Mouse (Mus musculus) embryo, embryonic 9.5 days (tissue): ENCODE measurements around the gene Islr.

Experiments used
- DNase-seq: peaks from one replicate; pipeline ENCODE4 v3.0.0-alpha.2; 2017; ENCODE audit errors: extremely low spot score

Islr gene

DNA sequence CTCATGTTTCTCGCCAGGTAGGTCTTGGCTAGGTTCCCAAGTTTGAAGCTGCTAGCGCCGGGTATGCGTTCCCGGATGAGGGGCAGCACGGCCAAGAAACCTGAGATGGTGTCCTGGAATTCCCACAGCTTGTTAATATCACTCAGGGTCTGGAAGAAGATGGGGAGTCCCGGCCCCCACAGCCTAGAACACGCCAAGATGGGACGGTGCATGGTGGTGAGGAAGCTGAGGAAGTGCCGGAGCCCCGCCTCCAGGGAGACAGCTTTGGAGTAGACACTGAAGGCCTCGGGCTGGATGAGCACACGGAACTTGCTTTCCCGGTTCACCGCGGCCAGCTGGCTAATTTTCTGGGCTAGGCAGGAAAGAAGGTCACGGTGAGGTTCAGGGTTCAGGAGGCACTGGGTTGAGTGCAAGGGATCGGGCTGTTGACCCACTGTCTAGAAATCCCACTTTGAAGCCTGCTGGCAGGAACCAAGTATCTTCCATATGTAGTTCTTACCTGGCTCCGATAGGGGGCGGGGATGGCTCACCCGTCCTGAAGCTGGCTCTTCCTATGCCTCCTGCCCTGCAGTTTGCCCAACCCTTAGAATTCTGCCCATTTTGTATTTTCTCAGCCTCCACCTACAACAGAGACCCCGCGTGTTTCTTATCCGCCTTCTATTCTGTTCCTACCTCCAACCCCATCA, 16.3 kb upstream of the Islr start:
- peak; percentile 49 for DNase-seq

DNA sequence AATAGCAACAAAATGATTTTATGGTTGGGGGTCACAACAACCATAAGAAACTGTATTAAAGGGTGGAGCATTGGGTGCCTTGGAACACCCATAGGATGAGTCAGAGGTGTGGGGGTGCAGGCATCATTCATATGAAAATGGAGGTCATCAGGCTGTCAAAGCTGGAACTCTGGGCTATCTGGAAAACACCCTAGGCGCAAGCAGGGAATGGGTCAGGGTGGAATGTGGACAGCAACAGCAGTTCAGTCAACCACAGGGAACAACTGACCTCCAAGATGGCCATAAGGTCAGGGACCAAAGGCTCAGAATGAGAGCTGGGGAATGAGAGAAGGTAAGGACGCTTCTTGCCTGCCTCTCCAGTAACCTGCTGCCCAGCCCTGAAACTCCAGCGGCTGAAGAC, 14.4 kb upstream of the Islr start:
- DNase-seq: no peak

DNA sequence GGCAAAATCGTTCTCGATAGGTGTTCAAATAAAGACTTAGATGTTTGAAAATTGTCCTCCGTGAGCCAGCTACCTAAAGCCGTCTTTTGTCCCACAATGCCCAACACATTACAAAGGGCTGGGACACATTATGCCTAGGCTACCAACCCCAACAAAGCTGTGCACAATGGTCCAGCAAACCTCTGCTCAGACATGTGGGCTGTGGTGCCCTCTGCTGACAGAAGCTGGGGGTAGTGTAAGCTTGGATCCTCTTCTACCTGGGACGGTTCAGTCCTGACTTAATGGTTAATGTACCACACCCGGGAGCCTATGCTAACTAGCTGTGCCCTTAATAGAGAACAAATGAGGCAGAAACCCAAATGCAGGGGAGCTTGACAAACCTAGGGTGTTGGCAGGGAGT, 12.3 kb upstream of the Islr start:
- peak; percentile 69 for DNase-seq

DNA sequence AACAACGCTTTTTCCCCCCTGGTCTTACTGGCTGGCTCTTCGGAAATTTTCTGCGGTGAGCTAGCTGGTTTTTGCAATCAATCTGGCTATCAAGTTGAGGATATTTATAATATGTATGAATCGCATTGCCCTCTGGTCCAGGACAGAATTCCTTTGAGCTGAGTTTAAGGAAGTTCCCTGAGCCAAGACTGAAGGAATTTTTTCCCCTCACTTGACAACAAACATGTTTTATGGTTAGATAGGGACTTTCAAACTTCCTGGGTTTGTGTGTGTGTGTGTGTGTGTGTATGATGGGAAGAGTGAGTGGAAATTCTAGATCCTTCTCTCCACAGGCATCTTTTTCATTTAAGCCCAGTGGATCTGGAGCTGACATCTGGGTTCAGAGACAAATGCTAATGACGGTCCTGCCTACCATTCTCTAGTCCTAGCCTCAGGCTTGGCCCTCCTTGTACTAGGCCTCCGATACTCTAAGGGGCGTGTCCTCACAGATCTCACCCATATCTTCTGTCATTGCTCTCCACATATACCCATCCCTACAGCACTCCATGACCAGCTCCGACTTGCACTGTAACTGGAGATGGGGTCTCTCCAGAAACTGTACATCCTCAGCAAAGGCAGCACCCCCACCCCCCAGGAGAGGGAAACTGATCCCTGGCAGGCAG, 10.5 kb upstream of the Islr start:
- no peak for DNase-seq

DNA sequence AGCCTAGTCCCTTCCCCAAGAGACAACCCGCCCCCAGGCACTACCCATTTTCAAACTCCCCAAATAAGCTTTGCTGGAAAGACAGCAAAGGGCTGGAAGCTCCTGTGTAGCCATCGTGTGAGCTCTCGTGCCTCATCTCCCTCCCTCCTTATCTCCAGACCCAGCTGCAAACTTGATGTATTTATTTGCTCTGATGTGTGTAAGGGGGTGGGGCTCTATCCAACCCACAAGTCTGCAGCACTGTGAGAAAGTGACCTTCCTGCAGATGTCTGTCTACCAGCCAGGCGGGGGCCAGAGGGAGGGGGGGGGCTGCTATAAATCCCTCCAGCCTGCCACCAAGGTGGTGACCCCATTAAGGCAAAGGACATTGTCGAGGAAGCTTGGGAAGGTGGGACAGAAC, 9.8 kb upstream of the Islr start:
- DNase-seq: no peak

DNA sequence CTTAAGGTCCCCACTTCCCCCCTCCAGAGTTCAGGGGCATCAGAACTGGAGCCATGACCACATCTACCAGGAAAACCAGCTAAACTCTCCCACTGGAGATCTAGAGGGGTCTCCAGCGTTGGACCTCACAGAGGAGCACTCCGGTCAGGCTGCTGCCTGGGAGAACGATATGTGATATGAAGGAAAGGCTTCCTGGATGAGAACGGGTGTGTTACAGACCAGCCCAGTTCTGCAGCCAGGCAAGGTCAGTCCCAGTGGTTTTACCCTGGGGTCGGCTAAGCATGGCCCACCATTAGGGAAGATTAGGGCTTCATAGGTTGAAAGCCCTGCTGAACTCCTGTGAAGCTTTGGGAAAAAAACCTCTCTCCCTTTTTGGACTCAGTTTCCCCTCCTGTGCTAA, 9.3 kb upstream of the Islr start:
- DNase-seq: no peak

DNA sequence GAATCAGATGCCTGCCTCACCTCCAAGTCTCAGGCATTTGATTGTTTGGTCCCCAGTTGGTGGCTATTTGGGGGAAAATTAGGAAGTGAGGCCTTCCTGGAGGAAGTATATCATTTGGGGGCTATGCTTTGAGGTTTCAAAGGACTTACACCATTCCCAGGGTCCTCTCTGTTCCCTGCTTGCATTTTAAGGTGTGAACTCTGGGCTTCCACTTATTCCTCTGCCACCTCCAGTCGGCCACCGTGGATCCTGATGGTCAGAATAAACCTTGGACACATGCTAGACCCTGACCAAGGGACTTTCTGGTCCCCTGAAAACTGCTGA, 6.2 kb upstream of the Islr start:
- DNase-seq: no peak

DNA sequence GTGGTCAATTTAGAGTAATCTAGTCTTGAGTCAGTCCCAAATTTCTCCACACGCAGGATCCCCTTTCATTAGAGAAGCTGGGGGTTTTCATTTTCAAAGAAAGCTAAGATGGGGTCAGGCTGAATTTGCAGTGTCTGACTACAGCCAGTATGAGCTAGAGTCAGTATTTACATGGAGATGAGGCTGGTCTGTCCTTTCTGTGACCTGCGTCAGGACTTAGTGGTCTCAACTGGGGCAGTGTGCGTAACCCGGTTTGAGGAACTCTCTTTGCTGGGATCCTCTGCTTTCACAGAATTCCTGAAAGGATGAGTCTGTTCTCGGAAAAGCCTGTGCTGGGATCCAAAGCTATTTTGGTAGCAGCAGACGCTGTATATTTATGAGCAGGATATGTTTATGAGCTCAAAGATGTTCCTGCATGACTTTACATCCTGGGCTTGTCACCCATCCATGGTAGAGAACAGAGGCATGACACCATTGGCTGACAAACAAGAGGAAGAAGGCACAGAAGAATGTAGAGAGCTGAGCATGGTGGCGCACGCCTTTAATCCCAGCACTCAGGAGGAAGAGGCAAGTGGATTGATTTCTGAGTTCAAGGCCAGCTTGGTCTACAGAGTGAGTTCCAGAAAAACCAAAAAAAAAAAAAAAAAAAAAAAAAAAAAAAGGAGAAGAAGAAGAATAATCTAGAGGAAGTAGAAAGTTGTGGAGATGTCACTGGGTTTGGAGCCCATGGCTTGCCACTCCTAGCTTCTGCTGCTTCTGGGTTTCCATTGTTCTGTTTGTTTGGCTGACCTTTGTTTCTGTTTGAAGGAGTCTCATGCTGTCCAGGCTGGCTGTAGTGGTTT, 5.6 kb upstream of the Islr start:
- DNase-seq: no peak

DNA sequence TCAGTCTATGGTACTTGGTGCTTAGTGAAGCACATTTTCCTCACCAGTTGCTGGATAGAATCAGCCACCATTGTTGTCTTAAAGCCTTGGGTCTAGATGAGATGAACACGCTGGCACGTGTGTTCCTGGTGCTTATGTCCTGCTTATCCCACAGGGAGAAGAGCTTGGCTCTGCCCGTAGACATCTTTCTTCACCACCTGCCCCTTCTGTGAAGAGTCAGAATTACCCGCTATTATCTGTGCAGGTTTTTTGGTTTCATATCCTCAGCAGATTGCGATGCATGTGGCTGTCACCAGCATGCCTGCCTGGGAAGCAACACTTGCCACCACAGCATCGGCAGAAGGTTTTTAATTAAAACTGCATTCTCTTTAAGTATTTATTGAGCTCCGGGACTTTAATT, 1.9 kb upstream of the Islr start:
- DNase-seq: no peak

DNA sequence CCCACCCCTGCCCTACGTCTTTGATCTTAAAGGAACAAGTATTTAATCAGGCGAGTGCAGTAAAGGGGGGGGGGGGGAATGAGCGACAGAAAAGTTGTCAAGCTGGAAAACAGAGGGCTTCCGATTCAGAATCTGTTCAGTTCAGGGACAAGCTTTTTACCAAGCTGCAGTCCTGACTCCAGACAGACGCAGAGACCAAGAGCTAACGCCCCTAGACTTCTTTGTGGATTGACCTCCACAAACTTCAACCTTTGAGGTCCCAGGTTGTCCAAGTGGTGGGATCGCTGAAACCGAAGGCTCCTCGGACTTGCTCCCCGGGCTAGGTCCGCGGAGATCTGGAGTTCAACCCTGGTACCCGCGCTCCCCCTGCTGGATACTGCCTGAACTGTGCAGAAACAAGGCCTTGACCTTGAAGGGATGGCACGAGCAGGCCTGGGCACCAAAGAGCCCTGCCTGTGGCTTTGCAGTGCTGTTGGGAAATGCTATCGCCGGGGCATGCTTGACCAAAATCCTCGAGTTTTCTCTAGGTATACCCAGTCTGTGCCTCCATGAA, 418 bp upstream of the Islr start:
- peak; percentile 91 for DNase-seq

DNA sequence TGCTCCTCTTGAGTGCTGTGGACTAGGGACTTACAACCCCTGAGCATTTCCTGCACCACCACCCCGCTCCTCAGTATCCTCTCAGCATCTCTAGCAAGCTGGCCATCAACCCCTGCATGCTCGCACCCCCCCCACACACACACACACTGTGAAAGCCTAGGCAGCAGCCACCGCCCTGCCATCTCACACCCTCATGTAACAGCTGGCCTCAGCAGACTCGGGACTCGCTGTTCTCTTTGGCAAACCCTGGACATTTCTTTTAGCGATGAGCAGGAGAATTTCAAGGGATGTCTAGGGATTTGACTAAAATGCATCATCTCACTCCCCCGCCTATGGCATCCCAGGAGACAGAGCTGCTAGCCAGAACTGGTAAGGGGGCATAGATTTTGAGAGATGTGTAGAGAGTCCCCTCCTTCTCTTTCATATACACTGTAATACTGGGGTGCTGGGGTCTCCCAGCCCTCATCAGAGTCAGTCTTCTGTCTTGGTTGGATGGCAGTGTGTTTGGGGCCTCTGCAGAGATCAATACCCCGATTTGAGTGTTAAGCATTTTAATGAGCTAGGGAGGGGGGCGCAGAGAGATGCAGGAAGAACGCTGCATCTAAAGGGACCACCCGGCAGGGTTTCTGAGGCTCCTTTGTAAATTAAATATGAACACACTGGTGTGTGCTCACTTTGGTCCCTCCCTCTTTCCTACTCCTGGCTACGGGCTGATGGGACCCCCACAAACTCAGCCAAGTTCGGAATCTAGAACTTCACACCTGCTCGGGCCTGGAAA, 1.2 kb downstream of the Islr start:
- DNase-seq: no peak

DNA sequence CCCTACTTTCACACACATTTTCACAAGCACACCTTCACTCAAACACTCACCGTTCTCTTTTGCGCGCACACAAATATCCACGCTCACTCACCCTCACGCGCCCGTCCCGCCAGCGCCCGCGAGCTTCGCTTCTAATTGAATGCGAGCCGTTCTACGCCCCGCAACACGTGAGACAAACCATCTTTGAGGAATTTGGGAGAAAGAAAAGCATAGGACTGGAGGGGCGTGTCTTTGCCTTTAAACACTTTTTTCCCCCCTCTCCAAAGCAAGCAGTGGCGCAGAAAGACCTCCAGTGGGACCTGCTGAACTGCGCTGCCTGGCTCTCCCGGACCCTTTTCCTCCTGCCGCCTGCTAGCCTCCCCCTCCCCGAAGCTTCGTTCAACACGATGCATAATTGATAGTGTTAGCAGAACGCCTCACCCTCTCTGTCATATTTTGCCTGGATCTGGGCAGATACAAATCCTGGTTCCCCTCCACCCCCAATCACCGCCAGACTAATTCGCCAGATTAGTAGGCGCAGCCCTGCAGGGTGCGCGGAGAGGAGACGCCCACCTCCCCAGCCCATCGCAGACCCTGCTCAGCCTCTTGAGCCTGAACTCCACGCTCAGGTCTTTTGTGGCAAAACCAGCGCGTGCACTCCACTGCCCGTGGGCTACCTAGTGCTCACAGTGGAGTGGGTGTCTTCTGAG, 2.1 kb downstream of the Islr start:
- no peak for DNase-seq

DNA sequence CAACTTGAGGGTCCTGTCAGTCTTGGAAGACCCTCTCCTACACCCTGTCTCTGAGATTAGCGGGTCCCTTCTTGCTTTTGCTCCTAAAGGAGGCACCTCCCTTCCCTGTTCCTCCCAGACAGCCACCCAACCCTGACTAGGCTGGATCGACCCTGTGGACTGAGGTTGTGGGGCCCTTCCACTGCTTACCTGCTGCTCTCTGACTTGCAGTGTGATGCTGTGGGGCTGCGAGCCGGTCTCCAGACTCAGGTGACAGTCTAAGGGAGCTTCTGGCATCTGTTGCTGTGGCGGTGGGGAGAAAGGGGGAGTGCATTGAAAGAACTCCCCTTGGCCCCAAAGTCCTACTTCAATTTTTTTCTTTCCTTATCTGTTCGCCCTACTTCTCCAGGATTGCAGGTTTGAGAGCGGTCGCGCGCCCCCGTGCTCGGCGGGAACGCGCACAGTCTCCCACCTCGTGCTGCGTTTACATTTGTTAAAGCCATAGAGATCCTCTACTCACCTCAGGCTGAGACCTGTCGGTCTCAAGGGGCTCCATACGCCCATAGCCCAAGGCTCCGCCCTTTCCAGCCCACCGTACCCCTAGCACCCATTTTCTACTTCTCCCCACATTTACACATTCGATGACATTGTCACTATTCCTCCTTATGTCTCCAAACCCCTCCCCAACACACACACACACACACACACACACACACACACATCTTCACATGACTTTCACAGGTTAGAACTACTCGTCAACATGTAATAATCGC, 2.8 kb downstream of the Islr start:
- no peak for DNase-seq

DNA sequence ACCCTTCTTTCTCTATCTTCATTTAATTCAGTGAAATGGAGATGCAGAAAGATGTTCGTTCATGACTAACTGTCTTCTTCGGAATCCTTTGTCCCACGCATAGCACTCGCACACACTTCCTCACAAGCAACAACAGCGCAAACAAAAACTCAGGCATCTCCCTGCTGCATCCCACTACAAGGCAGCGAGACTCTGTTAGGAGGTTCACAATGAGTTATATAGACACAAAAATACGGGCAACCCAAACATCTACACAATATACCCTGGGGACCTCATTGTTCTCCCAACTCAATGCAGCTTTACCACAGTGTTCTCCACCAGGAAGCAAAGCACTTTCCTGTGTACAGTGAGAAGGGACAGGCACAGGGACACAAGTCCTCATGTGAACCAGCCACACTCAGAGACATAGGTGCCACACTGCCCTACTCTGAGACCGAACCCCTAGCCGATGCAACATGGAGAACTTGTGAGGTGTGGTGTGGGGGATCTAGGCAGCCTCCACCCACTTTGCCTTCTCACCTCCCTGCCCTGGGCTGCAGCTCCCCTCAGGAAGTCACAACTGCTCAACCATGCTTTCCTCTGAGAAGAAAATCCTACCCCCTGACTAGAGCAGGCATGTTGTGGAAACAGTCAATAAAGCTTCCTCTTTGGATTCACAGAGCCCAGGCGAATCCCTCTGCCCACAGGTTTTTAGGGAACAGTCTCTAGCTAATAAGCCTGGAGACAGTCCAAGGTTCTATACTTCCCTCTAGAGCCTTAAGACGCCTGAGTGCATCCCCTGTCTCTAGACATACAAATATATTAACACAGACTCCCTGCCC, 3.6 kb downstream of the Islr start:
- DNase-seq: no peak

DNA sequence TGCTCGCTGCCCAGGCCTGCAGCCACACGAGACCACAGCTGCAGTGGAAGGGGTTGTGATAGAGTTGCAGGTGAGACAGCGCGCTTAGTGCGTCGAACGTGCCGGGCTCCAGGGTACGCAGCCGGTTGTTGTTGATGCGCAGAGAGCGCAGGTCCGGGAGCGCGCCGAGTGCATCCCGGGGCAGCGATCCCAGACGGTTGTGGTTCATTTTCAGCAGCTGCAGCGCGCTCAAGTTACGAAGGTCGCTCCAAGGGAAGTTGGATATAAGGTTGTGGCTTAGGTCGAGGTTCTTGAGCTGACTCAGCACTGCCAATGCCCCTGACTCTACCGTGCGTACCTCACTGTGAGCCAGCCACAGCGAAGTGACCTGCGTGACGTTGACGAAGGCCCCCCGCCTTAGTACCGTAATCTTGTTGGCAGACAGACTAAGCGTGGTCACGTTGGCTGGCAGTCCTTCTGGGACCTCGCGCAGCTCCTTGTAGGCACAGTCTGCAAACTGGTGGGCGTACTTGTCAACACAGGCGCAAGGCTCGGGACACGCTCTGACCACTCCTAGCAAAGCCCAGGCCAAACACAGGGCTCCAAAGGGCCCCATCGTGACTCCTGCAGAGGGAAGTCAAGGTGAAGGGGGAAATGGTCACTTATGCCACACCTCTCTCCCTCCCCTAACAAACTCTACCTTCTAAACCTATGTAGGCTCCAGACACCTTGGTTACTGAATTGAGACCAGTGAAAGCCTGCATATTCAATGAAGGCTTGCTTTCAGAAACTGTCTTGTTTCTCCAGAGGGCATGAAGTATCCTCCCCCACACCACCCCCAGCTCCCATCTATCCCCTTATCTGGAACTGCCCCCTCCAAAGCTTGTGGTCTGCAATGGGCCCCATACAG, 4.5 kb downstream of the Islr start:
- no peak for DNase-seq

DNA sequence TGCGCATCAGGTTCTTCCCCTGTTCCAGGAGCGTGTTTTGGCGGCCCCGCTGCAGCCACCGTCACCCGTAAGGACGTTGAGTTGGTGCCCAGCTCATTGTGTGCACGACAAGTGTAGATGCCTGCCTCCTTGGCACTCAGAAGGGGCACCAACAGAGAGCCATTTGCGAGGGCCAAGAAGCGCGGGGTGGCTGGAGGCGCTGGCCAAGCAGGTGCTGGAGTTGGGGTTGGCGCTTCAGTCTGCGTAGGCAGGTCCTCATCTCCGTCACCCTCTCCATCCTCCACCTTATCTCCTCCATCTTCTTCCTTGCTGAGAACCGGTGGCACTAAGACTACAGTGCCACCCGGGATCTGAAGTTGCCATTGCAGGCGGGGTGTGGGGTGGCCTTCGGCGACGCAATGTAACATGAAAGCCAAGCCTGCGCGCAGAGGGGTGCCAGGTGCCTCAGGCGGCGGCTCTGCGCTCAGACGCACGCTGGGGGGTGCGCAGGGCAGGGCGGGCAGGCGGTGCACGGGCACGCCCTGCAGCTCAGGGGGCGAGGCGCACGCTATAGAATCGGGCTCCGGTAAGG, 5.2 kb downstream of the Islr start:
- no peak for DNase-seq

DNA sequence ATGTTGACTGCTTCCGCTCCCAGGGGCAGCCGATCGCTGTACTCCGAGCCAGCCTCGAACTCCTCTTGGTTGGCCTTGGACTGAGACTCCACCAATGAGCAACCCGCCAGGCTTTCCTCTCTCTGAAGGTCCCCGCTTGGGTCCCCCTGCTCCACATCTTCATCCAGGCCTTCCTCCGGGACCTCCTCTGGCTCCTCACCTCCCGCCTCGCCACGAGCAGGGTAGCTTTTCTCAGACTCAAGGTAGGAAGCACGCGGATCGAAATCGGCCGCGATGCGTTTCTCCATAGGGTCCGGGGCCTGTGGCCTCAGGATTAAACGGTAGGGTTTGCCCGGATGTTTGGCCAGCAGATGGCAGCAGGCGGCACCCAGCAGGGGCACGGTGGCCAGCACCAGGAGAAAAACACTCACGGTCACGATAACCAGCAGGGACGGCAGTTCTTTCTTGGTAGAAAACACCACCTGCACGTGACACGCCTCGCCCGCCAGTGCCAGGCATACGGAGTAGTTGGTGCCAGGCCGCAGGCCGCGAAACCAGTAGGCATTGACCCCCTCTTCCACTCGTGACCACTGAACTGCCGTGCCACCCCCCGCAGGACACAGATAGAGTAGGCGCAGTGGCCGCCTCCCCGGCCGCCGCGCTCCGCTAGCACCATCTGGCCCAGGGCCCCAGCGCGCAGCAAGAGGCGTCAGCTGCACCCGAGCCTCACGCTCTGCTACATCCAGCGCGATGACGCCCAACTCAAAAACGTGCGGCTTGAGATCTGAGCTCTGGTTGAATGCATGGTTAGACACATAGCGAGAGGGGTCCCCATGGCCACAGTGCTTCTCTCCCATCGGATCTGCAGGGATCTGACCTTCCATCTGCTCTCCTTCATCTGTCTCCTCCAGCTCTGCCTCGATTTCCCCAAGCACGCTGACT, 6.1 kb downstream of the Islr start:
- DNase-seq: peak; percentile 62
